Mouse (Mus musculus) midbrain, embryonic 14.5 days (tissue): ENCODE measurements around the gene Olfr904. TPM values are rescaled to one million over a fixed set of nuclear protein-coding genes. Genes with fewer than 3 reads are reported as not detected.
"Not testable (repeated sequence)": the region's sequence is repeated elsewhere in the genome, so short reads cannot be mapped to it uniquely, and the experiment has no call there.

ENCODE experiments used
- ATAC-seq: fragments of 200-750 bp; cut with Nextera tagmentation; 2 replicates; pipeline ENCODE4 v1.8.0; 2017; ENCODE audit warnings: moderate number of reproducible peaks, moderate library complexity; ENCODE audit not compliant: low FRiP score, low TSS enrichment
- DNase-seq: peaks from one replicate; pipeline ENCODE4 v3.0.0-alpha.2; 2015
- H3K27ac ChIP-seq: fragments of 300-500 bp; sonication (generic); replicated peaks from 2 replicates; pipeline ENCODE4 v1.5.1; 2014; ENCODE audit warnings: mild to moderate bottlenecking, low read depth, low read length, moderate library complexity
- H3K27me3 ChIP-seq: fragments of 300-500 bp; sonication (generic); 2 replicates; pipeline ENCODE4 v1.6.1; 2014; ENCODE audit warnings: low read length, control low read depth, mixed read lengths; ENCODE audit not compliant: control insufficient read depth, insufficient read depth
- H3K36me3 ChIP-seq: fragments of 300-500 bp; sonication (generic); 2 replicates; pipeline ENCODE4 v1.6.1; 2014; ENCODE audit warnings: low read length, control low read depth; ENCODE audit not compliant: control insufficient read depth, insufficient read depth
- H3K4me1 ChIP-seq: fragments of 300-500 bp; sonication (generic); 2 replicates; pipeline ENCODE4 v1.6.1; 2014; ENCODE audit warnings: mild to moderate bottlenecking, antibody characterized with exemption, low read length, control low read depth; ENCODE audit not compliant: control insufficient read depth, insufficient read depth
- H3K4me2 ChIP-seq: fragments of 300-500 bp; sonication (generic); 2 replicates; pipeline ENCODE4 v1.6.1; 2014; ENCODE audit warnings: mild to moderate bottlenecking, low read length, moderate library complexity
- H3K4me3 ChIP-seq: fragments of 300-500 bp; sonication (generic); replicated peaks from 2 replicates; pipeline ENCODE4 v1.5.1; 2014; ENCODE audit warnings: low read depth, low read length
- H3K9ac ChIP-seq: fragments of 300-500 bp; sonication (generic); replicated peaks from 2 replicates; pipeline ENCODE4 v1.6.1; 2014; ENCODE audit warnings: mild to moderate bottlenecking, low read length, moderate library complexity
- H3K9me3 ChIP-seq: fragments of 300-500 bp; sonication (generic); 2 replicates; pipeline ENCODE4 v1.6.1; 2016; ENCODE audit warnings: low read length, control low read depth, mixed read lengths; ENCODE audit not compliant: control insufficient read depth
- WGBS: fragments of 180-500 bp; shearing (Covaris S2); extraction: QIAGEN DNeasy Blood & Tissue Kit; methylation state at CpG from one replicate; pipeline ENCODE4 v1.1.7; 2014; 5-methylcytosine and 5-hydroxymethylcytosine counted together
- polyA plus RNA-seq: library from polyadenylated mRNA; unstranded; fragments of >200 nt; fragmentation: Nextera tagmentation; extraction: Ambion mirVana; gene quantifications from 2 replicates; pipeline ENCODE4 v1.2.1, GENCODE M21; 2014

The Olfr904 gene
- polyA plus RNA-seq: not detected in 2 replicates

DNA sequence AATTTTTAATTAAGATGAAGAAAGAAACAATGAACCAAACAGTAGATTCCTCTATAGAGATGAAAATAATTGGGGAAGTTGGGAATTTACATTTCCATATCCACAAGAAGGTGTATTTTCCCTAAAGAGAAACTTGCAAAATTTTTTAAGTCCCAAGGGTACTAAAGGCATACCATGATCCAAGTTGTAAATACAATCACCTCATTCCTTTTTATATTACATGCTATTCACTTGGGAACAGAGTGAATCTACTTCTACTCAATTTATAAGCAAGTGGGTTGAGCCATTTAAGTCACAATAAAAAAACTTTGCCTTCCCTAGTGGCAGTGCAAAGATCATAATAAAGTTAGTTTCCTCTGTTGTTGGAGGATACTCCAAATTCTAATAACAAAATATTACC, at the start of gene Olfr904:
TSS of gene Olfr904 (plus strand) at position 301 of the 400 bp plus-strand sequence.
- no peaks in the 10 kb centered on the region for H3K27me3 ChIP-seq
- H3K36me3 ChIP-seq: no peaks in the 10 kb centered on the region
- H3K4me3 ChIP-seq: no peak within 1 kb of the TSS
- H3K9ac ChIP-seq: no peak within 1 kb of the TSS
- DNase-seq (no peak), ATAC-seq (no peak)
- no peaks in the 10 kb centered on the region for H3K9me3 ChIP-seq
- H3K4me1 ChIP-seq: no peaks in the 10 kb centered on the region
- no peak within 1 kb of the TSS for H3K27ac ChIP-seq
- no peak within 1 kb of the TSS for H3K4me2 ChIP-seq

DNA sequence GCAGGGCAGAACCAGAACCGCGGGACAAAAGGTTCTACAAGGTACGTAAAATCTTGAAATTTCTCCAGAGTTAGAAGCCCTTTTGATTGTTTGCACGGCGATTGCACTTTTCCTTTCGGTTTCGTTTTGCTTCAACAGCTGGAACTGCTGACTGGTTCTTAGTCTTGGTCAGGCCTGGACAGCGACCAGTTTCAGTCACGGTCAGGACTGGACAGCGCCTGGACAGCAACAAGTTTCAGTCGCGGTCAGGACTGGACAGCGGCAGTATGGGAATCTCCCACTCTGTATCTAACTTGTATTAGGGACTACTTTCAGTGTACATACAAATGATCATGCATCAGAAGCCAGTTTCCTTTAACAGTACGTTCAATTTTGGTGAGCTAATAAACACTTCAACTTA, 49.4 kb upstream of the Olfr904 start:
- H3K9ac ChIP-seq, ATAC-seq, H3K9me3 ChIP-seq, H3K36me3 ChIP-seq, H3K27ac ChIP-seq, DNase-seq, H3K4me1 ChIP-seq, H3K27me3 ChIP-seq, H3K4me2 ChIP-seq, H3K4me3 ChIP-seq: not testable (repeated sequence)
- 97% methylated on average over 14 of the region's 14 CpGs for WGBS

DNA sequence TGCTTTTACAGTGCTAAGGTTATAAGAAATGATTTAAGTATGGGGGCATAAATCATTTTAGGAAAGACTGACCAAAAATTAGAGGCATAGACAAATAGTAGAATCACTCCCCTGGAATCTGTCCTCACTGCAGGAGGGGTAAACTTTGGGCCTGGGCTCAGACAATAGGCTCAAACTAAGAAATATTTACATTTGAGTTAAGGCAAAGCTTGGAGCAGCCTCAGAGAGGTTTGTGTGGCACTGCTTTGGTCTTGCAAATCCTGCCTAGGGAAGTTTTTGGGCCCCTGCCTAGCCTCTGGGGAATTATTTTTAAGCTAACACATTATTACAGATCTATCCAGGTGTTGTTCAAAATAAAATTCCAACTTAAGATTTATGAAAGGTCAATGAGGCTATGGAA, 39.1 kb upstream of the Olfr904 start:
- DNase-seq (no peak), ATAC-seq (no peak)
- no peaks in the 10 kb centered on the region for H3K27me3 ChIP-seq
- H3K9ac ChIP-seq: no peak overlapping the region
- H3K4me3 ChIP-seq: no peak overlapping the region
- no peaks in the 10 kb centered on the region for H3K36me3 ChIP-seq
- no peaks in the 10 kb centered on the region for H3K4me1 ChIP-seq
- H3K9me3 ChIP-seq: no peaks in the 10 kb centered on the region
- H3K27ac ChIP-seq: no peak overlapping the region
- no peak overlapping the region for H3K4me2 ChIP-seq

DNA sequence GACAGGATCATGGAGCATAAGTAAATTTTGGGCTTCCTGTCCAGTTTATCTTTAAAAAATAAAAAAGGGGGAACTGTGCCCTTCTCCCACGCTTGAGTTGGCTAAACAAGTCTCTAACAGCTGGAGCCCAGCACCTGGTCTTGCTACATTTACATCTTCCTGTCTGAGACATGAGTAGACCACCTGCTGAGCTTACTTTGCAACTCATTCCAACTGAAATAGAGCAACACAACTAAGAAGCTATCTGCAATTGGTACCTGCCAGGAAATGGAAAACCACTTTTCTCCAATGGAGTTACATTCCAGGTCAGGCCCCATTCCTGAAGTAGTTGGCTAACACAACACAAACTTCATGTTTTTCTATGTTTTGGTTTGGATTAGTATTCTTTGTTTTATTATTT, 35.9 kb upstream of the Olfr904 start:
- Histone ChIP-seq H3K9ac (no peak overlapping the region), H3K4me2 (no peak overlapping the region), H3K27me3 (no peaks in the 10 kb centered on the region), H3K4me3 (no peak overlapping the region), H3K9me3 (no peaks in the 10 kb centered on the region), H3K36me3 (no peaks in the 10 kb centered on the region), H3K27ac (no peak overlapping the region), H3K4me1 (no peaks in the 10 kb centered on the region)
- WGBS: 65% methylated on average over 1 of the region's 1 CpGs
- no peak for DNase-seq
- ATAC-seq: no peak

DNA sequence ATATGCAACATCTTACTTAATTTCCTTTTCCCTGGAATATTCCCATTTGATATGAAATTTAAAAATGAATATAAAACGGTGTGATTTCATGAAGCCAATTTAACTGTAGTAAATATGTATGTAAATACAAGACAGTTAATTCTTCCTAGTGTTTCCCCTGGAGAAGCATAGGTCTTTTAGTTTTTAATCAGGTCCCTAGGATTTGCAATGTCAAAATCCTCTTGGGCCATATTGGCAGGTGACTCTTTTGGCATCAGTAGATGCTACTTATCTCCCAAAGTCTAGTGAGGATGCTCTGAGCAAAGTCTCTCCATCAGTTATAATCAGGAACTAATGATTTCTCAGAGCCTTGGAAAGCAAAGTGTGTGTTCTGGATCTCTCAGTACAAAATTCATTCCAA, 33.8 kb upstream of the Olfr904 start, which contains the start of gene Olfr901:
TSS of gene Olfr901 (plus strand) at position 301 of the 400 bp plus-strand sequence.
- Histone ChIP-seq H3K27me3 (no peaks in the 10 kb centered on the region), H3K27ac (no peak within 1 kb of the TSS), H3K4me1 (no peaks in the 10 kb centered on the region), H3K4me2 (no peak within 1 kb of the TSS), H3K4me3 (no peak within 1 kb of the TSS), H3K9ac (no peak within 1 kb of the TSS), H3K36me3 (no peaks in the 10 kb centered on the region), H3K9me3 (no peaks in the 10 kb centered on the region)
- WGBS: 87% methylated on average over 1 of the region's 1 CpGs
- DNase-seq: no peak
- ATAC-seq: no peak

DNA sequence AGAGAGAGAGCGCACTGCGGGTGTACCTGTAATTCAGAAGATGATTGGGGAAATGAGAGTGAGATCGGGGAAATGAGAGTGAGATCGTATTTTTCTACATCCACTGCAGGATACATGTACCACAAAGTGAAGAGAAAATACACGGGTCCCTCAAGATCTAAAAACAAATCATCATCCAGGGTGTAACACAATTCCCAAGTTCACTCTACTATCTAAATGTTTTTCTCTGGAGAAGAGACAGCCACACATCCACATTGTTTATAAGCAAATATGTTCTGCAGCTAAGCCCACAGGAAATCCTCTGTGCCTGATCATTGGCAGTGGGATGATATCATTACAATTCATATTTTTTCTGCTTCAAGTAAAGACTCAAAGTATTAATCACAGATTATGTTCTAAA, 15.6 kb upstream of the Olfr904 start, which contains the start of gene Olfr902:
TSS of gene Olfr902 (plus strand) at position 301 of the 400 bp plus-strand sequence.
- DNase-seq: no peak
- no peak within 1 kb of the TSS for H3K4me2 ChIP-seq
- no peak for ATAC-seq
- no peaks in the 10 kb centered on the region for H3K4me1 ChIP-seq
- H3K27ac ChIP-seq: no peak within 1 kb of the TSS
- H3K27me3 ChIP-seq: no peaks in the 10 kb centered on the region
- 92% methylated on average over 5 of the region's 5 CpGs for WGBS
- H3K4me3 ChIP-seq: no peak within 1 kb of the TSS
- no peaks in the 10 kb centered on the region for H3K36me3 ChIP-seq
- H3K9me3 ChIP-seq: no peaks in the 10 kb centered on the region
- H3K9ac ChIP-seq: no peak within 1 kb of the TSS

DNA sequence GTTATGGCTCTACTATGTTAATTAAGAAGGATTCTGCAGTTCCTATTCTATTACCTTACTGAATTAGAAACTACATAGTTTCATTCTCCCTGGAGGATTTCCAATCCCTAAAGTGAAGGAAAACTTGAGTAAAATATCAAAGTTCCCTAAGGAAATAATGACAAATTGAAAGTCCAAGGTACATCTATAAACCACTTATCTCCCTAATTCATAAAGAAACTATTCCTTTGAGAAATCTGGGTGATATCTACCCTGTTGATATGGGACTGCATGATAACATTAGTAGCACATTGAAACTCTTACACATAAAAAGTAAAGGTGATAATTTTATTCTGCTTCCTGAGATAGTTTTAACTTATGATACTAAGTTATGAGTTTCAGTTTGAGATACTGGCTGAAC, 7.9 kb downstream of the Olfr904 start, which contains the start of gene Olfr905:
TSS of gene Olfr905 (plus strand) at position 301 of the 400 bp plus-strand sequence.
- DNase-seq: no peak
- Histone ChIP-seq H3K4me1 (no peaks in the 10 kb centered on the region), H3K4me2 (no peak within 1 kb of the TSS), H3K27ac (no peak within 1 kb of the TSS), H3K9ac (no peak within 1 kb of the TSS), H3K36me3 (no peaks in the 10 kb centered on the region), H3K27me3 (no peaks in the 10 kb centered on the region), H3K4me3 (no peak within 1 kb of the TSS), H3K9me3 (no peaks in the 10 kb centered on the region)
- ATAC-seq: no peak

DNA sequence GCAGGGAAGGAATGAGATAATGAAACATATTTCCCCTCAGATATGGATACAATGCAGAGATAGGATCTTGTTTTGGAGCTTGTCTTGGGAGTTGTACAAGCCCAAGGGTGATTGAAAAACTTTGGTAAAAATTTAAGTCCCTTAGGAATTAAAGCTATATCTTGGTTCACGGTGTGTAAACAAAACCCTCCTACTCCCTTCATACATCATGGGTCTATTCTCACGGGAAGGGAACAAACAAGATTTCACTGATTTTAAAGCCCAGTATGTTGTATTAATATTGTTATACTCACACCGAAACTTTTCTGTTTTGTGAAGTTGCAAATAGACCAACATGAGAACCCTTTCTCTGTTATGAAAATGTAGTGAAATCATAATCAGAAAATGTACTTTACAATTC, 23.8 kb downstream of the Olfr904 start, which contains the start of gene Olfr906:
TSS of gene Olfr906 (plus strand) at position 301 of the 400 bp plus-strand sequence.
- WGBS: 94% methylated on average over 3 of the region's 3 CpGs

DNA sequence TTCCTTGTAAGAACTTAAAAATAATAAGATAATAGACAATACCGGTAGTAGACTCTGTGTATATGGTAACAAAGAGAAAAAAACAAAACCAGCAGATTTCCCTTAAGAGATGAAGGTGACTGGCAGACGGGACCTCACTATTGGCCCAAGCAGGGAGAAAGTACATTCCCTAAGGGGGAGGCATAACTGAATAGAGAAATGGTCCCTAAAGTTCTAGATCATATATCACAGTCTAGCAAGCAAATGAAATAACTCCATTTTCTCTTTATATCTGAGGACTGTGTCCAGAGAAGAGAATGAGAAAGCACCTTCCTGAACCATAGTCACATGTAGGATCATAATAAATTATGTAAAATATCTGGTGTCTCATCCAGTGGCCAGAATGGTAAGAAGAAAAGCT, 32.6 kb downstream of the Olfr904 start, which contains the start of gene Olfr907:
TSS of gene Olfr907 (plus strand) at position 301 of the 400 bp plus-strand sequence.
- H3K4me1 ChIP-seq: no peaks in the 10 kb centered on the region
- 89% methylated on average over 2 of the region's 2 CpGs for WGBS
- H3K36me3 ChIP-seq: no peaks in the 10 kb centered on the region
- H3K27ac ChIP-seq: no peak within 1 kb of the TSS
- ATAC-seq (no peak), DNase-seq (no peak)
- no peaks in the 10 kb centered on the region for H3K27me3 ChIP-seq
- H3K4me2 ChIP-seq: no peak within 1 kb of the TSS
- H3K9ac ChIP-seq: no peak within 1 kb of the TSS
- no peak within 1 kb of the TSS for H3K4me3 ChIP-seq
- no peaks in the 10 kb centered on the region for H3K9me3 ChIP-seq

More for the DNA sequence above, 23.8 kb downstream of the Olfr904 start, which contains the start of gene Olfr906:
- no peak within 1 kb of the TSS for H3K9ac ChIP-seq
- H3K27ac ChIP-seq: no peak within 1 kb of the TSS
- no peak within 1 kb of the TSS for H3K4me3 ChIP-seq
- no peak within 1 kb of the TSS for H3K4me2 ChIP-seq
- H3K4me1 ChIP-seq: no peaks in the 10 kb centered on the region
- DNase-seq (no peak), ATAC-seq (no peak)
- H3K9me3 ChIP-seq: no peaks in the 10 kb centered on the region
- no peaks in the 10 kb centered on the region for H3K27me3 ChIP-seq
- no peaks in the 10 kb centered on the region for H3K36me3 ChIP-seq
